Mouse (Mus musculus): ENCODE data around the gene 1700034J05Rik. TPM values are rescaled to one million over a fixed set of nuclear protein-coding genes. Genes with fewer than 3 reads are reported as not detected.

The 1700034J05Rik gene
- polyA plus RNA-seq, 1 experiment = 0.02 TPM

GRCm38 (mm10) chr6:146997006-146997405 lies 42.8 kb upstream of the 1700034J05Rik start:
- Histone ChIP-seq H3K4me3 (no peak overlapping the region), H3K4me2 (ENCODE audit: low read depth) (no peak overlapping the region), H3K27me3 (ENCODE audit: control insufficient read depth, insufficient read depth, insufficient read length) (no peaks in the 10 kb centered on the region), H3K36me3 (ENCODE audit: control insufficient read depth, insufficient read depth) (peaks cover 89% of the 10 kb centered on the region), H3ac (ENCODE audit: control insufficient read depth, insufficient read length) (no peak overlapping the region), H3K79me2 (ENCODE audit: control insufficient read depth, insufficient read depth) (no peaks in the 10 kb centered on the region)
- no peak for TF ChIP-seq POLR2A (IDR thresholded peaks at IDR 0.05; ENCODE audit: insufficient read length, low read depth)
- TF ChIP-seq USF1 (IDR thresholded peaks at IDR 0.05; ENCODE audit: low read depth) = no peak
- no peak for TF ChIP-seq E2F4 (IDR thresholded peaks at IDR 0.05; ENCODE audit: insufficient read depth)
- TF ChIP-seq MYOG (IDR thresholded peaks at IDR 0.05; ENCODE audit: control insufficient read depth in 1 of 3, insufficient read depth in 1 of 3, insufficient read length in 2 of 3, low read depth in 2 of 3) = no peak
- no peak for TF ChIP-seq MYOD1 (IDR thresholded peaks at IDR 0.05; ENCODE audit: control insufficient read depth in 1 of 3, insufficient read length in 2 of 3, low read depth in 2 of 3)
- TF ChIP-seq MAX (IDR thresholded peaks at IDR 0.05; ENCODE audit: low read depth) = no peak
- TF ChIP-seq CEBPB (IDR thresholded peaks at IDR 0.05; ENCODE audit: insufficient read depth, poor library complexity, severe bottlenecking) = no peak
- TF ChIP-seq TCF3 (IDR thresholded peaks at IDR 0.05; ENCODE audit: insufficient read length, low read depth) = no peak
- no peak for TF ChIP-seq SRF (IDR thresholded peaks at IDR 0.05; ENCODE audit: control insufficient read depth, insufficient read length, low read depth)
- TF ChIP-seq TCF12 (IDR thresholded peaks at IDR 0.05; ENCODE audit: insufficient read depth, poor library complexity, severe bottlenecking) = no peak
- no peak for TF ChIP-seq POLR2AphosphoS2 (IDR thresholded peaks at IDR 0.05; ENCODE audit: insufficient read length, low read depth)

GRCm38 (mm10) chr6:146995878-146996277 lies 41.7 kb upstream of the 1700034J05Rik start:
- TF ChIP-seq MYOG (IDR thresholded peaks at IDR 0.05; ENCODE audit: control insufficient read depth in 1 of 3, insufficient read depth in 1 of 3, insufficient read length in 2 of 3, low read depth in 2 of 3) = no peak
- TF ChIP-seq MYOD1 (IDR thresholded peaks at IDR 0.05; ENCODE audit: control insufficient read depth in 1 of 3, insufficient read length in 2 of 3, low read depth in 2 of 3) = no peak
- TF ChIP-seq POLR2AphosphoS2 (IDR thresholded peaks at IDR 0.05; ENCODE audit: insufficient read length, low read depth) = no peak
- TF ChIP-seq MAX (IDR thresholded peaks at IDR 0.05; ENCODE audit: low read depth) = no peak
- no peak for TF ChIP-seq POLR2A (IDR thresholded peaks at IDR 0.05; ENCODE audit: insufficient read length, low read depth)
- no peak for TF ChIP-seq SRF (IDR thresholded peaks at IDR 0.05; ENCODE audit: control insufficient read depth, insufficient read length, low read depth)
- no peak for TF ChIP-seq REST (IDR thresholded peaks at IDR 0.05; ENCODE audit: insufficient read depth, insufficient read length)
- no peak for TF ChIP-seq CEBPB (IDR thresholded peaks at IDR 0.05; ENCODE audit: insufficient read depth, poor library complexity, severe bottlenecking)
- no peak for TF ChIP-seq TCF12 (IDR thresholded peaks at IDR 0.05; ENCODE audit: insufficient read depth, poor library complexity, severe bottlenecking)
- no peak for TF ChIP-seq USF1 (IDR thresholded peaks at IDR 0.05; ENCODE audit: low read depth)
- TF ChIP-seq E2F4 (IDR thresholded peaks at IDR 0.05; ENCODE audit: insufficient read depth) = no peak
- no peak overlapping the region for H3K4me2 ChIP-seq (ENCODE audit: low read depth)
- no peak overlapping the region for H3ac ChIP-seq (ENCODE audit: control insufficient read depth, insufficient read length)
- H3K36me3 ChIP-seq (ENCODE audit: control insufficient read depth, insufficient read depth) = peaks cover 86% of the 10 kb centered on the region
- no peaks in the 10 kb centered on the region for H3K79me2 ChIP-seq (ENCODE audit: control insufficient read depth, insufficient read depth)
- H3K4me3 ChIP-seq = no peak overlapping the region
- no peaks in the 10 kb centered on the region for H3K27me3 ChIP-seq (ENCODE audit: control insufficient read depth, insufficient read depth, insufficient read length)

GRCm38 (mm10) chr6:146995391-146995790 lies 41.2 kb upstream of the 1700034J05Rik start:
- no peak overlapping the region for H3ac ChIP-seq (ENCODE audit: control insufficient read depth, insufficient read length)
- H3K36me3 ChIP-seq (ENCODE audit: control insufficient read depth, insufficient read depth) = peaks cover 84% of the 10 kb centered on the region
- no peak for TF ChIP-seq E2F4 (IDR thresholded peaks at IDR 0.05; ENCODE audit: insufficient read depth)
- no peak for TF ChIP-seq MYOD1 (IDR thresholded peaks at IDR 0.05; ENCODE audit: control insufficient read depth in 1 of 3, insufficient read length in 2 of 3, low read depth in 2 of 3)
- no peak for TF ChIP-seq TCF3 (IDR thresholded peaks at IDR 0.05; ENCODE audit: insufficient read length, low read depth)
- TF ChIP-seq SRF (IDR thresholded peaks at IDR 0.05; ENCODE audit: control insufficient read depth, insufficient read length, low read depth) = no peak
- no peak for TF ChIP-seq MYOG (IDR thresholded peaks at IDR 0.05; ENCODE audit: control insufficient read depth in 1 of 3, insufficient read depth in 1 of 3, insufficient read length in 2 of 3, low read depth in 2 of 3)
- TF ChIP-seq USF1 (IDR thresholded peaks at IDR 0.05; ENCODE audit: low read depth) = no peak
- TF ChIP-seq POLR2AphosphoS2 (IDR thresholded peaks at IDR 0.05; ENCODE audit: insufficient read length, low read depth) = no peak

GRCm38 (mm10) chr6:146994236-146994635 lies 40.0 kb upstream of the 1700034J05Rik start:
- Histone ChIP-seq H3ac (ENCODE audit: control insufficient read depth, insufficient read length) (no peak overlapping the region), H3K36me3 (ENCODE audit: control insufficient read depth, insufficient read depth) (peaks cover 75% of the 10 kb centered on the region), H3K4me3 (no peak overlapping the region), H3K27me3 (ENCODE audit: control insufficient read depth, insufficient read depth, insufficient read length) (no peaks in the 10 kb centered on the region), H3K79me2 (ENCODE audit: control insufficient read depth, insufficient read depth) (no peaks in the 10 kb centered on the region), H3K4me2 (ENCODE audit: low read depth) (no peak overlapping the region)
- TF ChIP-seq MYOG (IDR thresholded peaks at IDR 0.05; ENCODE audit: control insufficient read depth in 1 of 3, insufficient read depth in 1 of 3, insufficient read length in 2 of 3, low read depth in 2 of 3) (no peak), CEBPB (IDR thresholded peaks at IDR 0.05; ENCODE audit: insufficient read depth, poor library complexity, severe bottlenecking) (no peak), E2F4 (IDR thresholded peaks at IDR 0.05; ENCODE audit: insufficient read depth) (no peak), USF1 (IDR thresholded peaks at IDR 0.05; ENCODE audit: low read depth) (no peak), REST (IDR thresholded peaks at IDR 0.05; ENCODE audit: insufficient read depth, insufficient read length) (no peak), POLR2AphosphoS2 (IDR thresholded peaks at IDR 0.05; ENCODE audit: insufficient read length, low read depth) (no peak), POLR2A (IDR thresholded peaks at IDR 0.05; ENCODE audit: insufficient read length, low read depth) (no peak), SRF (IDR thresholded peaks at IDR 0.05; ENCODE audit: control insufficient read depth, insufficient read length, low read depth) (no peak), TCF12 (IDR thresholded peaks at IDR 0.05; ENCODE audit: insufficient read depth, poor library complexity, severe bottlenecking) (no peak), MYOD1 (IDR thresholded peaks at IDR 0.05; ENCODE audit: control insufficient read depth in 1 of 3, insufficient read length in 2 of 3, low read depth in 2 of 3) (no peak), TCF3 (IDR thresholded peaks at IDR 0.05; ENCODE audit: insufficient read length, low read depth) (no peak), MAX (IDR thresholded peaks at IDR 0.05; ENCODE audit: low read depth) (no peak)

More at GRCm38 (mm10) chr6:146995391-146995790, 41.2 kb upstream of the 1700034J05Rik start:
- no peaks in the 10 kb centered on the region for H3K79me2 ChIP-seq (ENCODE audit: control insufficient read depth, insufficient read depth)
- H3K4me3 ChIP-seq = no peak overlapping the region
- no peak overlapping the region for H3K4me2 ChIP-seq (ENCODE audit: low read depth)
- no peaks in the 10 kb centered on the region for H3K27me3 ChIP-seq (ENCODE audit: control insufficient read depth, insufficient read depth, insufficient read length)
